Mouse (Mus musculus) heart, postnatal 0 days (tissue): ENCODE results near the gene BC049352.

Source experiments
- CTCF ChIP-seq: IDR thresholded peaks from 2 replicates; pipeline ENCODE4 v1.5.1; 2016; ENCODE audit warnings: antibody characterized with exemption, control low read depth, low read depth
- EP300 ChIP-seq: IDR thresholded peaks from 2 replicates; pipeline ENCODE4 v1.6.1; 2016; ENCODE audit warnings: antibody characterized with exemption, low read depth

- TF ChIP-seq CTCF (no peak), EP300 (no peak)
Measured at GRCm38 (mm10) chr9:45280891-45281290, 99.1 kb downstream of the BC049352 start.
